Mouse (Mus musculus): ENCODE measurements around the gene 2610001J05Rik.

GRCm38 (mm10) chr6:13853244-13853643, 18.1 kb downstream of the 2610001J05Rik start:
- TF ChIP-seq GATA1 (IDR thresholded peaks at IDR 0.05; ENCODE audit: borderline replicate concordance, low read length) (no peak), FLI1 (IDR thresholded peaks at IDR 0.05; ENCODE audit: low read length) (no peak)
